Mouse (Mus musculus): ENCODE measurements at regions not wholly inside any gene's neighbourhood (a gene's known extent, or its start where the extent isn't known, plus 50 kb on each side); places are given as distances from the start of the nearest gene placed in this dataset.

DNA sequence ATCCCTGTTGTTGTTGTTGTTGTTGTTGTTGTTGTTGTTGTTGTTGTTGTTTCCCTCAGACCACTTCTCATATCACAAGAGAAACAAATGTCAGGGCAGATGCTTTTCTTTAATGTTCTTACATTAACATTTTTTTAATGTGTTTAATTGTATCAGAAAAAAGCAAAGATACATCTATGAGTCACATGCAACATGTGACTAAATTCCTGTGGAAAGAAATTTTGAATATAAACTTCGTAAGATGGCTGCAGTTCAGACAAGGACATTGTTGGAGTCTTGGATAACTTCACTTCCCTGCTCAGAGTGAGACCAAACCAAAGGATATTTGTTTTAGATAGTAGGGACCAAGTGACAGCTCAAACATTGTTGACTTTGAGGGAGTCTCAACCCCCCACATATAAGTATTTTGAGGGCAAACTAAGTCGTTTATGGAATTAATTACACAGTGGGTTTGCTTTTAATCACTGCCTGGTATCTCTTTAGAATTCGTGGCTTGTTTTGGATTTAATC, 86.4 kb upstream of the Cxcl13 start:
- no peaks in the 10 kb centered on the region for H3K36me3 ChIP-seq (ENCODE audit: control insufficient read depth, insufficient read depth)

GRCm38 (mm10) chr5:95874969-95875368, 81.8 kb upstream of the Cxcl13 start:
- no peaks in the 10 kb centered on the region for H3K79me2 ChIP-seq (ENCODE audit: control insufficient read depth, insufficient read depth)
- TF ChIP-seq SRF (IDR thresholded peaks at IDR 0.05; ENCODE audit: control insufficient read depth, insufficient read length, low read depth) (no peak), MYOG (IDR thresholded peaks at IDR 0.05; ENCODE audit: control insufficient read depth in 1 of 3, insufficient read depth in 1 of 3, insufficient read length in 2 of 3, low read depth in 2 of 3) (no peak), TCF3 (IDR thresholded peaks at IDR 0.05; ENCODE audit: insufficient read length, low read depth) (no peak), MYOD1 (IDR thresholded peaks at IDR 0.05; ENCODE audit: control insufficient read depth in 1 of 3, insufficient read length in 2 of 3, low read depth in 2 of 3) (no peak), POLR2A (IDR thresholded peaks at IDR 0.05; ENCODE audit: insufficient read length, low read depth) (no peak), USF1 (IDR thresholded peaks at IDR 0.05; ENCODE audit: low read depth) (no peak), CEBPB (IDR thresholded peaks at IDR 0.05; ENCODE audit: insufficient read depth, poor library complexity, severe bottlenecking) (no peak), REST (IDR thresholded peaks at IDR 0.05; ENCODE audit: insufficient read depth, insufficient read length) (no peak), E2F4 (IDR thresholded peaks at IDR 0.05; ENCODE audit: insufficient read depth) (no peak), TCF12 (IDR thresholded peaks at IDR 0.05; ENCODE audit: insufficient read depth, poor library complexity, severe bottlenecking) (no peak), MAX (IDR thresholded peaks at IDR 0.05; ENCODE audit: low read depth) (no peak), POLR2AphosphoS2 (IDR thresholded peaks at IDR 0.05; ENCODE audit: insufficient read length, low read depth) (no peak)
- no peaks in the 10 kb centered on the region for H3K27me3 ChIP-seq (ENCODE audit: control insufficient read depth, insufficient read depth, insufficient read length)
- no peak overlapping the region for H3K4me2 ChIP-seq (ENCODE audit: low read depth)
- no peak overlapping the region for H3K4me3 ChIP-seq
- no peaks in the 10 kb centered on the region for H3K36me3 ChIP-seq (ENCODE audit: control insufficient read depth, insufficient read depth)
- H3ac ChIP-seq (ENCODE audit: control insufficient read depth, insufficient read length) = no peak overlapping the region

More for the DNA sequence above, 86.4 kb upstream of the Cxcl13 start:
- H3K27me3 ChIP-seq (ENCODE audit: control insufficient read depth, insufficient read depth, insufficient read length) = no peaks in the 10 kb centered on the region
- H3K4me2 ChIP-seq (ENCODE audit: low read depth) = no peak overlapping the region
- H3K79me2 ChIP-seq (ENCODE audit: control insufficient read depth, insufficient read depth) = no peaks in the 10 kb centered on the region
- no peak overlapping the region for H3K4me3 ChIP-seq
- H3ac ChIP-seq (ENCODE audit: control insufficient read depth, insufficient read length) = no peak overlapping the region
- no peak for TF ChIP-seq MYOG (IDR thresholded peaks at IDR 0.05; ENCODE audit: control insufficient read depth in 1 of 3, insufficient read depth in 1 of 3, insufficient read length in 2 of 3, low read depth in 2 of 3)
- peak; percentile 54 for TF ChIP-seq USF1 (IDR thresholded peaks at IDR 0.05; ENCODE audit: low read depth)

DNA sequence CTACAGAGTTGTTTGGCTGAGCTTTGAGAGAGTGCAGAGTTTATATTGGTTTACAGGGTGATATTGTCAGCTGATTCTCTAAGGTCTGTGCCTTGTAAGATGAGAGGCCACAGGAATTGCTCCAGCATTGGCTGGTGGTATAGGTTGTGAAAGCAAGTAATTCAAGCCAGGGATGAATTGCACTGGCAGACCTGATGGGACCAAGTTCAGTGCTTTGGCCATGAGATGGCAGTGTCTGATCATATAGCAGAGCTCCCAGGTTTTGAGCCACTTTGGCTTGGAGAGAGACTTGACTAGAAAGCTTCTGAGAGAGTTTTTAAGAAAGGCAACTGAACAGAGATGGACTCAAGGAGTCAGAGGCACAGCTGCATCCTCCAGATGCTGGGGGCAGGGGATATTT, 75.8 kb upstream of the Cxcl13 start:
- Histone ChIP-seq H3K4me3 (no peak overlapping the region), H3K4me2 (ENCODE audit: low read depth) (no peak overlapping the region), H3K36me3 (ENCODE audit: control insufficient read depth, insufficient read depth) (no peaks in the 10 kb centered on the region), H3K79me2 (ENCODE audit: control insufficient read depth, insufficient read depth) (no peaks in the 10 kb centered on the region), H3ac (ENCODE audit: control insufficient read depth, insufficient read length) (no peak overlapping the region), H3K27me3 (ENCODE audit: control insufficient read depth, insufficient read depth, insufficient read length) (no peaks in the 10 kb centered on the region)
- TF ChIP-seq E2F4 (IDR thresholded peaks at IDR 0.05; ENCODE audit: insufficient read depth) = no peak

All from myocyte (in vitro differentiated cells).